26 mouse cellular contexts compared by ENCODE assay signal in the genomic region with DNA sequence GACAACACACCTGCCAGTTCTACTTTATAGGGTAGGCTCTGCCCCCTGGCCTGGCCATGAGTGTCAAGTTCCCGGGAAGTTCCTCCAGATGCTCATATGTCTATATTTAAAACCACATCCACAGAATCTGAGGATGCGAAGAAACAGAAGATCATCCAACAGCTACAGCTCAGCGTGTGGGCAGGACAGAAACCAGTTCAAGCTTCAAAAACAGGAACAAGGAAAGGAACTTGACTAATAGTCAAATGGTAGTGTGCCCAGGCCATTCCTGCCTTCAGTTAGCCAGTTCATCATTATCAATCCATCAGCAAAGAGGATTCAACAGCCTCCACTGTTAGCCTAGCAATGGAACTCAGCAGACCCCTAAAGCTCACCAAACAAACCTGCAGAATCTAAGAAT. TPM values are rescaled to one million over a fixed set of nuclear protein-coding genes. Genes with fewer than 3 reads are reported as not detected.
DNase-seq lines count a peak whose midpoint lies in the region; ATAC-seq and TF ChIP-seq lines count a peak whose summit lies in the region.
"Had no signal": no experiment of that assay in that cellular context is flagged by ENCODE, and none has a peak within 500 bp of the region (broad histone marks: within the 10 kb centered on the region; RNA-seq: fewer than 3 reads in every experiment).

No protein-coding gene starts in this region.

- no peak overlapping the region for H3K9ac ChIP-seq in CH12.LX (ENCODE audit: insufficient read depth, low read depth)
- H3K9ac ChIP-seq in midbrain, embryonic 11.5 days (ENCODE audit: low read length), result no peak overlapping the region
- H3K9ac ChIP-seq: forebrain, embryonic 13.5 days; heart, embryonic 13.5 days; hindbrain, embryonic 13.5 days; intestine, embryonic 15.5 days had no signal

- H3K36me3 ChIP-seq in CH12.LX (replicated peaks in 1 of 2; ENCODE audit: control insufficient read depth in 1 of 2, insufficient read depth in 1 of 2, low read length in 1 of 2), result no peaks in the 10 kb centered on the region
- no peaks in the 10 kb centered on the region for H3K36me3 ChIP-seq in midbrain, embryonic 11.5 days (ENCODE audit: control insufficient read depth, insufficient read depth, low read length)
- H3K36me3 ChIP-seq: forebrain, embryonic 10.5 days; G1E; heart, embryonic 10.5 days; heart, embryonic 13.5 days; hindbrain, embryonic 10.5 days; hindbrain, embryonic 13.5 days; intestine, embryonic 15.5 days had no signal

- no peak for DNase-seq in frontal cortex, postnatal 25 days (ENCODE audit: low spot score in 2 of 2)
- DNase-seq in CH12.LX (ENCODE audit: extremely low read depth), result peak; percentile 13
- no peak for DNase-seq in urinary bladder, postnatal 14 days (ENCODE audit: low spot score)
- no peak for DNase-seq in midbrain, embryonic 11.5 days (ENCODE audit: low spot score, missing footprints)
- DNase-seq: adrenal gland, postnatal 10 days; adrenal gland, postnatal 36 days; cerebellum, adult 11-12 months; cerebellum, adult 8-10 months; cerebellum, postnatal 10 days; cerebellum, postnatal 36 days; gastrocnemius, postnatal 25 days; heart, adult 2 months had no signal

- in situ Hi-C loops in CH12.LX (cut with MboI; ENCODE audit: low pct_ligation_motif_present, low pct_unique_long_range_greater_than_20kb, low sequenced_read_pairs), result no loop called here

- H3K4me2 ChIP-seq in CH12.LX (ENCODE audit: insufficient read depth, low read depth, poor library complexity, severe bottlenecking), result no peak overlapping the region
- no peak overlapping the region for H3K4me2 ChIP-seq in midbrain, embryonic 11.5 days
- H3K4me2 ChIP-seq: forebrain, embryonic 13.5 days; heart, embryonic 13.5 days; hindbrain, embryonic 13.5 days; intestine, embryonic 15.5 days had no signal

- WGBS in midbrain, embryonic 11.5 days, result 93% methylated on average over 3 of the region's 3 CpGs

- no peak for TF ChIP-seq RAD21 in CH12.LX (IDR thresholded peaks at IDR 0.05; ENCODE audit: low read depth, low read length)

- no peaks in the 10 kb centered on the region for H3K27me3 ChIP-seq in CH12.LX (replicated peaks)
- H3K27me3 ChIP-seq in midbrain, embryonic 11.5 days (ENCODE audit: control insufficient read depth, insufficient read depth, low read length), result peaks cover 4% of the 10 kb centered on the region; the same call in 1 of the 2 replicates

- H3K4me3 ChIP-seq in CH12.LX (replicated peaks in 1 of 3; ENCODE audit: low read depth in 2 of 3, low read length in 2 of 3, poor library complexity in 1 of 3), result no peak overlapping the region
- no peak overlapping the region for H3K4me3 ChIP-seq in midbrain, embryonic 11.5 days (ENCODE audit: low read depth, low read length)
- H3K4me3 ChIP-seq: forebrain, embryonic 10.5 days; forebrain, embryonic 13.5 days; heart, adult 2 months; heart, embryonic 10.5 days; heart, embryonic 13.5 days; hindbrain, embryonic 10.5 days; hindbrain, embryonic 13.5 days; intestine, embryonic 15.5 days had no signal

- no peak overlapping the region for H3K27ac ChIP-seq in CH12.LX (ENCODE audit: insufficient read depth, low read depth)
- H3K27ac ChIP-seq in midbrain, embryonic 11.5 days (ENCODE audit: low read depth, low read length), result no peak overlapping the region
- H3K27ac ChIP-seq: forebrain, embryonic 10.5 days; forebrain, embryonic 13.5 days; heart, adult 2 months; heart, embryonic 10.5 days; heart, embryonic 13.5 days; hindbrain, embryonic 10.5 days; hindbrain, embryonic 13.5 days; intestine, embryonic 15.5 days had no signal

- no peaks in the 10 kb centered on the region for H3K9me3 ChIP-seq in CH12.LX (replicated peaks; ENCODE audit: low read length)
- H3K9me3 ChIP-seq in midbrain, embryonic 11.5 days (ENCODE audit: control insufficient read depth, low read length), result no peaks in the 10 kb centered on the region
- H3K9me3 ChIP-seq: forebrain, embryonic 10.5 days; forebrain, embryonic 13.5 days; G1E; heart, embryonic 10.5 days; heart, embryonic 13.5 days; hindbrain, embryonic 10.5 days; hindbrain, embryonic 13.5 days; intestine, embryonic 15.5 days had no signal

- 0 out of 2 replicates have a peak, but pooled peaks have one; percentile 38 for ATAC-seq in frontal cortex, adult (ENCODE audit: low TSS enrichment)
- ATAC-seq in granulocyte monocyte progenitor cell, adult 5-6 weeks (replicated peaks; ENCODE audit: poor library complexity, severe bottlenecking), result peak; percentile 57
- no peak for ATAC-seq in midbrain, embryonic 11.5 days (ENCODE audit: low FRiP score)
- ATAC-seq: forebrain, embryonic 13.5 days; forebrain, embryonic 16.5 days; hindbrain, embryonic 16.5 days; intestine, embryonic 15.5 days; Patski had no signal

- no peak for TF ChIP-seq CTCF in CH12.LX (conservative IDR thresholded peaks at IDR 0.05 in 1 of 2, IDR thresholded peaks at IDR 0.05 in 1 of 2; ENCODE audit: low read depth in 2 of 2, low read length in 2 of 2)

- H3K4me1 ChIP-seq in CH12.LX (ENCODE audit: control insufficient read depth in 1 of 2, insufficient read depth in 2 of 2), result peaks cover 0 to 18% of the 10 kb centered on the region in 2 experiments; a peak in 2 of 4 replicates
- peaks cover 2% of the 10 kb centered on the region; the same call in 1 of the 2 replicates for H3K4me1 ChIP-seq in midbrain, embryonic 11.5 days (ENCODE audit: control insufficient read depth, insufficient read depth, low read length)

- TF ChIP-seq EP300 in CH12.LX (IDR thresholded peaks at IDR 0.05; ENCODE audit: low read length), result no peak

- dilution Hi-C loops in CH12.LX (cut with MboI; ENCODE audit: extremely low pct_ligation_motif_present, extremely low pct_unique_long_range_greater_than_20kb, low sequenced_read_pairs), result no loop called here

- no peak for TF ChIP-seq POLR2A in CH12.LX (IDR thresholded peaks at IDR 0.05; ENCODE audit: low read depth, low read length)

- no peaks in the 10 kb centered on the region for H3K79me2 ChIP-seq in CH12.LX (replicated peaks; ENCODE audit: control insufficient read depth, extremely low read depth, insufficient read depth, poor library complexity, severe bottlenecking)

TF ChIP-seq in CH12.LX, 34 proteins besides CTCF, POLR2A, EP300 and RAD21:
- no peak for TF ChIP-seq ZMIZ1 (IDR thresholded peaks at IDR 0.05; ENCODE audit: low read depth, low read length)
- no peak for TF ChIP-seq ZKSCAN1 (IDR thresholded peaks at IDR 0.05; ENCODE audit: borderline replicate concordance, low read depth, low read length)
- no peak for TF ChIP-seq NELFE (IDR thresholded peaks at IDR 0.05; ENCODE audit: low read depth, low read length)
- TF ChIP-seq USF2 (conservative IDR thresholded peaks at IDR 0.05; ENCODE audit: low read depth, low read length), result no peak
- TF ChIP-seq BHLHE40 (IDR thresholded peaks at IDR 0.05; ENCODE audit: low read depth, low read length), result no peak
- TF ChIP-seq E2F4 (IDR thresholded peaks at IDR 0.05; ENCODE audit: insufficient replicate concordance, low read depth, low read length), result no peak
- no peak for TF ChIP-seq MAX (IDR thresholded peaks at IDR 0.05; ENCODE audit: low read length)

RNA-seq across cellular contexts. Expression of a gene that starts 4.5 kb away (rescaled TPM):
- not detected in 2 replicates for total RNA-seq in CH12.LX (2012; rRNA removed)
- not detected in 2 replicates for total RNA-seq in CH12.LX (2014; rRNA removed)
- not detected in 2 replicates for polyA plus RNA-seq in CH12.LX (2012; ENCODE audit: insufficient read length, low read depth)
- total RNA-seq in granulocyte monocyte progenitor cell, adult 5-6 weeks (2014; fragmentation: Nextera tagmentation), result not detected in 2 replicates
- total RNA-seq in granulocyte monocyte progenitor cell, adult 5-6 weeks (2017), result not detected in 2 replicates
- polyA plus RNA-seq in midbrain, embryonic 11.5 days (2014; fragmentation: Nextera tagmentation; extraction: Ambion mirVana), result 0.11 and 0.28 TPM in 2 replicates
- polyA plus RNA-seq: embryonic facial prominence, embryonic 11.5 days; G1E; Patski had no signal
